Mouse (Mus musculus): Measurements from ENCODE around the gene A530064D06Rik. TPM values are rescaled to one million over a fixed set of nuclear protein-coding genes. Genes with fewer than 3 reads are reported as not detected.

A530064D06Rik gene
- total RNA-seq, 4 experiments from 2014 or later: 0.40 TPM; not detected in 3

Other genes starting within 250 kb of the A530064D06Rik start
- gene Foxp4, start 242.6 kb downstream of the A530064D06Rik start, total RNA-seq (2022): 10 to 100 TPM; 10.2 to 12.7 (median 10.5) TPM
- gene 1700122O11Rik, start 129.0 kb downstream of the A530064D06Rik start, total RNA-seq (2022): not detected
- gene 1700067P10Rik, start 78.0 kb downstream of the A530064D06Rik start, total RNA-seq (2022): not detected
- not detected for gene 9830107B12Rik, start 21.0 kb downstream of the A530064D06Rik start, total RNA-seq (2022)
- under 1 TPM in 2 of 4 experiments, not detected in 2; 0.12 to 0.49 TPM for gene Trem1, start 65.5 kb upstream of the A530064D06Rik start, total RNA-seq (2022)
- not detected for gene Trem3, start 80.5 kb upstream of the A530064D06Rik start, total RNA-seq (2022)
- under 1 TPM in 2 of 4 experiments, not detected in 2; 0.17 to 0.19 TPM for gene Treml4, start 97.0 kb upstream of the A530064D06Rik start, total RNA-seq (2022)
- under 1 TPM; 0.56 to 0.82 (median 0.64) TPM for gene Treml2, start 132.2 kb upstream of the A530064D06Rik start, total RNA-seq (2022)
- gene B430306N03Rik, start 148.9 kb upstream of the A530064D06Rik start, total RNA-seq (2022): 1 to 10 TPM in 1 of 4 experiments, under 1 TPM in 3; 0.12 to 1.1 (median 0.16) TPM
- 1 to 10 TPM; 1.2 to 3.0 (median 1.7) TPM for gene Trem2, start 179.1 kb upstream of the A530064D06Rik start, total RNA-seq (2022)
- gene Treml1, start 192.6 kb upstream of the A530064D06Rik start, total RNA-seq (2022): 1 to 10 TPM in 2 of 4 experiments, under 1 TPM in 2; 0.28 to 1.3 (median 1.0) TPM
- gene Nfya, start 242.6 kb upstream of the A530064D06Rik start, total RNA-seq (2022): 10 to 100 TPM; 10.8 to 19.7 (median 15.5) TPM
- gene Oard1, start 242.7 kb upstream of the A530064D06Rik start, total RNA-seq (2022): 10 to 100 TPM; 16.3 to 24.2 (median 22.1) TPM

Data from heart, adult 8-10 months (tissue).